Mouse (Mus musculus) megakaryocyte-erythroid progenitor cell, adult 5-6 weeks (primary cell): ENCODE results near the gene Ngdn. TPM values are rescaled to one million over a fixed set of nuclear protein-coding genes. Genes with fewer than 3 reads are reported as not detected.
"Not testable (repeated sequence)": the region's sequence is repeated elsewhere in the genome, so short reads cannot be mapped to it uniquely, and the experiment has no call there.

ENCODE experiments used
- ATAC-seq: replicated peaks from 2 replicates; pipeline ENCODE4 v1.8.0; 2016; ENCODE audit warnings: mild to moderate bottlenecking, inconsistent platforms; ENCODE audit not compliant: severe bottlenecking, poor library complexity, low FRiP score, low TSS enrichment
- total RNA-seq, 2 experiments: library from RNA; stranded (forward) in 1 of 2; stranded (reverse) in 1 of 2; fragments of 200-1000, 215-1000 nt in 1 of 2; fragments of >200 nt in 1 of 2; fragmentation: Nextera tagmentation in 1 of 2; gene quantifications; 2 replicates each; pipeline ENCODE4 v1.2.3; 2014 to 2017

Gene Ngdn
- total RNA-seq, 2 experiments from 2014 or later, result 63.6 to 64.6 TPM

DNA sequence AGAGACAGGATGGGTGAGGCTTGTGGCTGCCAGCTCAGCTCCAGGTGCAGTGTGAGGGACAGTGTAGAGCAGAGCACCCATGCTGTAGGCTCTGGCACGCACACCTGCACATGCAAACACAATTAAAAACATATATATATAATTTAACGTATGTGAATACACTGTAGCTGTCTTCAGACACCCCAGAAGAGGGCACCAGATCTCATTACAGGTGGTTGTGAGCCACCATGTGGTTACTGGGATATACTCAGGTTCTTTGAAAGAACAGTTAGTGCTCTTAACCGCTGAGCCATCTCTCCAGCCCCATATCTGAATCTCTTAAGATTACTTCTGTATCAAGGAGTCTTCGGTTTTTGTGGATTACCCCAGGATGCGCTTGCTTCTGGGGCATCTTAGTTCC lies 10.3 kb downstream of the Ngdn start:
- no peak for ATAC-seq

DNA sequence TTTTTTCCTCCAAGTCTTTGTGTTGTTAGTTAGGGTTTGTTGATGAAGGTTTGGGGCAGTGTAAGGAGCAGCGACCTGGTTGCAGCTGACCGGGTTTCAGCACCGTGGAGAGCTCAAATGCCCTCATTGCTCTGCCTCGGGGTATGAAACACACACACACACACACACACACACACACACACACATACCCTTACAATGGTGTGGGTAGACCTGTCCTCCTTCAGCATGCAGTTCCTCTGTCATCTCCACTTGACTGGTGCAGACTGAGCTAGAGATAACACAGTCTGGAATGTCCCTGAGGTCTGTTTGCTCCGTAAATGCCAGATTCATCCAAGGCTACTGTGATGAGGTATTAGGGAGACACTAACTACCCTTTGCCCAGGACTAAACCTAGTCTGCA lies 12.0 kb downstream of the Ngdn start:
- ATAC-seq, result no peak

DNA sequence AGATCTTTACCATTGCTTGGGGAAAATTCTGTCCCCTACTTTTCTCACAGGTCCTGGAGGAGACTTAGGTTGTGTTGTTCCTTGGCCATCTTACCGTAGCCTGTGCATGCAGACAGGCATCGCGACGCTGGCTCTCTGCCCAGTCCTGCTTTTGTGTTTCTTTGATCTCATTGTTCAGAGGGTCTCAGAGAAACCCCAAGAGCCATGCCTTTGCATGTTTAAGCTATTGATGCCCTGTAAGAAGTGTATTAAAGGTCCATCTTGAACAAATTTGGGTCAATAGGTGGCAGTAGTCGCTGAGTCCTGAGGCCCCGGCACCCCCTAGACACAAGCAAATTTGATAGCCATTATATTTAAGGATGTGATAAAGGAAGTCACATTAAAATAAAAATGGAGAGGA lies 12.4 kb downstream of the Ngdn start:
- ATAC-seq, result no peak

DNA sequence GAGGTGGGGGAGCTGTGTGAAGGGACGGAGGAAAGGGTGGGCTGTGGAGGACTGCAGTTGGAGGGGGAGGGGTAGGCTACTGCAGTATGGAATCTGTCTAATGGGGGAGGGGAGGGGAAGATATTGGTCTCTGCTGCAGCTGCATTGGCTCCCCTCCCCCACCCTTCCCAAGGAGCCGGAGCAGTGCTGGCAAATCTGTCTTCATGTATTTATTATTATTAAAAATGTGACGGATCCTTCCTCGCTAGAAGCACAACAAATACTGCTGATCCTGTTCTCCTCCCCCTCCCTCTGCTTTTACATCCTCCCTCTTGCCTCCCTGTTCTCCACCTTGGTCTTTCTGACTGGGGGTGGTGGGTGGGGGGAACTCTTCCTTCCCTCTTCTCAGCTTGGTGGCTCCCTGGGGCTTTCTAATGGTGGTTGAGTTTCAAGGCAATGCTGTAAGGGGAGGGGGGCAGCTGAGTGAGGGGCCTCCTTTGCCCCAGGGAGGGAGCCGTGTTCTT lies 13.1 kb downstream of the Ngdn start:
- no peak for ATAC-seq

DNA sequence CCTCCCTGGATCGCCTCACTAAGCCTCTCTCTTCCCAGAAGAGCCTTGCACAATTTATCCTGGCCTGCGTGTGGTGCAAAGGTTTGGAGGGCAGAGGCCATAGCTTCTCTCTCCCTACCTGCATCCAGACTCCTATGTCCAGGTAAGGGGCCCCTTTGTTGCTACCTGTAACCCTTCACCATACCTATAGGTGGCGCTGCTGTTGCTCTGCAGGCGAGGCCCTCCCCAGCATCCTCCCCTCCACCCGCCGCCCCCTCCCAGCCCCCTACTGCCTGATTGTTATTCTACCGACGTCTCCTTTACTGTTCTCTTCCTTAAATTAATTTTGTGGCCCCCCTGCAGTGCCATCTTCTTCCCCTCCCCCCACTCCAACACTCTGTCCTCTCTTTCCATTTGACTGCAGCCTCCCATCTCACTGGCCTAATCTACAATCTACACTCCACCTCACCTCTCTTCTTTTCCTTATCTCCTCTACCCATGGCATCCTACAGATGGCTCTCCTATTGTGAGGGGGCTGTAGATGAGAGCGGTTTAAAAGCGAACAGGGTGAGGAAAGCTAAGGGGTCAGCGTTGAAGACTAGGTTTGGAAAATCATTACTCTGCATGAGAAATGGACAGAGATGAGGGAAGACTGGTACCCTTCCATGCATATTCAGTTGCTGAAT lies 13.9 kb downstream of the Ngdn start:
- 0 out of 2 replicates have a peak, but pooled peaks have one; percentile 56 for ATAC-seq

DNA sequence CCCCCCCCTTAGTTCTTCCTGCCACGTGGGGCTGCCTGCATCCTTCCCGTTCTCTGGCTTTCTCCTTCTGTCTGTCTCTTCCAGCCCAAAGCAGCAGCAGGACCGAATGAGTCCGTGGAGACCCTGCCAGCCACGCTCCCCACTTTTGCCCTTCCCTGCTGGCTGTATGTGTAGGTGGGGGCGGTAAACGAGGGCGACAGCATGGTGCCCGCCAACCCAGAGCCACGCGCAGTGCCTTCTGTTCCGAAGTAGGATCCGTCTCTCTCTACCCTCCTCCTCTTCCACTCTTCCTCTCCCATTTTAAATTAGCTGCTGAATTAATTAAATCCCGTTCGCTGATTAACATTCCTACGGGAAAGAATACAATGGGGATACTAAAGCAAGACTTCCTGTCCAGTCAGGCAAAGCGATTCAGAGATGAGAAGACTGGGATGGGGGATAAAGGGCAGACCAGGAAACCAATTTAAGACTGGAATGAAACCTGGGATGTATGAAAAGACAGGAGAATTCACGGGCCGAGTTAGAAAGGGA lies 17.5 kb downstream of the Ngdn start:
- no peak for ATAC-seq

DNA sequence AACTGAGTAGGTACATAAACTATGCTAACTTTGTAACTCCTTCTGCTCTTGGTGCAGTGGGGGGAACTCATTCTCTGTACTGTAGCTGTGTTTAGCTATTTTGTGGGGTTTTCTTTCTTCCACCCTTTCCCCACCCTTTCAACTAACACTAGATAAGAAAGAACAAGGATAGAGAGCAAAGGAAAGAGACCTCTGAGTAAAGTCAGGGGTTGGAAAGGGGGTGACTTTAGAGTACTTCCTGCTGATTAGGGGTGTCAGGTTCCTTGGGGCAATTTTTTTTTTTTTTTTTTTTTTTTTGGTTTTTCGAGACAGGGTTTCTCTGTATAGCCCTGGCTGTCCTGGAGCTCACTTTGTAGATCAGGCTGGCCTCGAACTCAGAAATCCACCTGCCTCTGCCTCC lies 28.4 kb downstream of the Ngdn start:
- ATAC-seq, result not testable (repeated sequence)

DNA sequence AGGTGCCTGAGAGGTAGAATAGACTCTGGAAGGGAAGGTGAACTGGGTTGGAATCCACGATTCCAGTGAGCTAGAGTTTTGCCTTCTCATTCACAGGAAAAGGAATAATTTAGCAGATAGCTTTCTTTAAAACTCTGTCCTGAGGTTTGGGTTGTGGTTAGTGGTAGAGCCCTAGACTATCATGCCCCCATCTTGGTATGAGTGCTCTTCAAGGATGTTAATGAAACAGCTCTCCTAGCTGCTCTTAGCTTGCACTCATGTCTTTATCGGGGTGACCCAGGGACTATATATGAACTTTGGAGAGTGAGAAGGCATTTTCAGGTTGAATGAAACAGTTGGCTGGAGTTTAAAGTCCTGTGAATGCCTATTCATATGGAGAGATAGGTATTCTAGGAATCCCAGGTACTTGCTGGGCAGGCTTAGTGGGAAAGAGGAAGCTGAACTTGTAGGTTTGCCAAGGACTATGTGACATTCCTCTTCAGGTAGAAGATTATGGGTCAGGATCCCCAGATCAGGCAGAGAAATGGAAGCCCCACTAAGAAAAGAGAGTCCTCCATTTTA lies 32.8 kb downstream of the Ngdn start:
- no peak for ATAC-seq

DNA sequence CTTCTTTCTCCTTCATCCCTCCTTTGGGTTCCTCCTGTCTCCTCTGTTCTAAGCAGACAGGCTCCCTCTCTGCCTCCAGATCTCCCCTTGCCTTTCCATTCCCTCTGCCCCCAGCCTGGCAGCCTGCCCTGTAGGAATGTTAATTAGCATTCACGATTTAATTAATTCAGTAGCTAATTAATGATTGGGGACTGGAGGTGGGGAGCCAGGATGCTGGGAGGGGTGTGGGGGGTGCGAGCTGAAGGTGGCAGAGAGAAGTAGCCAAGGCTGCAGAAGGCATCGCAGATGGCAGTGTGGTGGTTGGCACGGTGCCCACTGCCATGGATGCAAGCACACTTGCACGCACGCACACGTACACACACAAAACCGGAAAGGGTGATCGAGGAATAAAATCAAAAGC lies 37.2 kb downstream of the Ngdn start:
- no peak for ATAC-seq

DNA sequence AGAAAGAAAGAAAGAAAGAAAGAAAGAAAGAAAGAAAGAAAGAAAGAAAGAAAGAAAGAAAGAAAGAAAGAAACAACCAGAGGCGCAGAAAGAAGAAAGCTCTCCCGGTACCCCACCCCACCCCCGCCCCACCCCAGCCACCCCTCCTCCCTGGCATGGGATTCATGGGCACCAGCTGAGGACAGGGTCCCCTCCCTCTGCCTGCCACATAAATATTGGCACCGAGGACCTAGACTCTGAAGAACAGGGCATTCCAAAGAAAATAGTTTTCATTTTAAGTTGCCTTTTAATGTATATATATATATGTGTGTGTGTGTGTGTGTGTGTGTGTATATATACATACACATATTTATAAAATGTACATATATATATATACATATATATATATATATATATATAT lies 37.8 kb downstream of the Ngdn start:
- no peak for ATAC-seq

DNA sequence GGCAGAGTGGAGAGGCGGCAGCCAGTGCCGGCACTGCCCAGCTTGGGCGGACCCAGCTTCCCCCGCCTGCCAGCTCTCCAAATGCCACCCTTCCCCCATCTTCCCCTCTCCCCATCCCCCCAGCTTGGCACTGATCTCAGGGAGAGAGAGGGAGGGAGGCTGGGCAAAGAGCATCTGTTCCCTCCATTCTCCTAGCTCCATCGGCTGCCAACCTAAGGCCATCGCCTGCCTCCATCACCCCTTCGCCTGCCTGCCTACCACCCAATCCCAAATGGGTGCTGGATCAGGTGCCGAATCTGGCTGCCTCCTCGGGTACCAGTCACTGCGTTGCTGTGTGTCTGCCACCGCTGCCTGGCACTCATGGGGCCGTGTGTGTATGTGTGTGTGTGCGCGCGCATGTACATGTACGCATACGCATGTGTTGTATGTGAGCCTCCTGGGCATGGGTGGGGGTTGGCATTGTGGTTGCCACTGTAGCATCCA lies 38.5 kb downstream of the Ngdn start:
- ATAC-seq, result no peak

DNA sequence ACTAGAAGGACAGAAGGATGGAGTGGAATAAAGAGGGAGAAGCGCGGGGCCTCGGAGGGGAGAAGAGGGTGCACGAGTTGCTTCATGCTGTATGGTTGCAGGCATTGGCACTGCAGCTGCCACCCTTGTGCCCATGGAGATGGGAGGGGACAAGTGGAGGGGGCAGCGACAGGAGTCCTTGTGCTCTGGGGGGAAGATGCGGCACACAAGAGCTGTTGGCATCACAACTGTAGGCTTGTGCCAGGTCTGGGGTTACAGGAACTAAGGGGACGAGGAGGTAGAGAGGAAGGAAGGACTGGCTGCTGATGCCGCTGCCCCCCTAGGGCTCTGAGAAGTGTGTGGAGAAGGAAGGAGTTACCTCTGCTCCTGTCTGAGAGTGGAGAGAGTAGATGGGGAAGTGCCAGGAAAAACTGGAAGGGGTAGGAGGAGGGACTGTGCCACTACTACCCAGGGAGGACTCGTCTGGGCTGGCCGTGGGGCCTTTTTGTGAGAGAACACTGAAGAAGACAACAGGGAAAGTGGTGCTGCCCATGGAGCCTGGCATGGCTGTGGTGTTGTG lies 39.0 kb downstream of the Ngdn start:
- ATAC-seq, result no peak

DNA sequence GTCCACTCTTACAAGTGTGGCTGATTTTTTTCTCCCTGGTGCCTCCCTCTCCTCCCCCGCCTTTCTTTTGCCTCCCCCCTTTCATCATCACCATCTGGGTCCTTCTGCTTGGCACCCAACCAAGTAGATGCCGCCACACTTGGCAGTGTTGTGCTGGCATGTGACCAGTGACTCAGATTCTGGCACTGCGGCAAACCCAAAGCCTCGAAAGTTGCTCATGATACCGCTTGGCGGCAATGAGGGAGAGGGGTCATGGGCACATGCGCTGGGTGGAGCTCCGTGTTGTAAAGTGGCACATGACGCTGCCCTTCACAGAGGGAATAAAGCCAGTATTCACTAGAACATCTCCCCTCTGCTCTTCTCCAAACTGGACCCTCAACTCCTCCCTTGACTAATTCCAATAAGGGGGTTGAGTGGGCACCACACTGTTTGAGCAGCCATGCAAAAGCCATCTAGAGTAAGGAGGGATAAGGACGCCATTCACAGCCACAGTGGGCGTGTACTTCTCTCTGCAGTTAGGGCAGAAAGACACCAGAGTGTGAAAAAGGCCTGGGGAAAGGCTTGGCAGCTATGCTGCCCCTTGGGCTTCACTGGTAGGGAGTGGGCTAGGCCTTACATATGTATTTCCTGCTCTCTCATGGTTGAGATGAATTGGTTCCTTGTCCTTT lies 40.0 kb downstream of the Ngdn start:
- peak; percentile 83 for ATAC-seq

DNA sequence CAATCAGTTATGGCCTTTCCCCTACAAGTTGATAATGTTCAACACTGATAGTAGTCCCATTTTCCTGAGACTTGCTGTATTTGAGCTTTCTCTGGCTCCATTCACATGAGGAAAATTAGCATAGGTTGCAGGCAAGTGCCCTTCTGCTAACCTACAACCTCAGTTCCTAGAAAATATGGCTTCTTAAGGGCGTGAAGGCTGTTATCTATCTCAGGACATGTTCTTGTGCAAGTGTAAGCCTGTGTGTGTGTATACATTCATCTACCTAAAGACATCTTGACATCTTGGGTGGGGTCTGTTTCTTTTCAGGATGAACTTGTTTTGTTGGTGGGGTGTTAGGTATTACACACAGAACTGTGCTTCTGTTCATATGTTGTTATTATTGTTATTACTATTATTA lies 43.8 kb downstream of the Ngdn start:
- no peak for ATAC-seq

DNA sequence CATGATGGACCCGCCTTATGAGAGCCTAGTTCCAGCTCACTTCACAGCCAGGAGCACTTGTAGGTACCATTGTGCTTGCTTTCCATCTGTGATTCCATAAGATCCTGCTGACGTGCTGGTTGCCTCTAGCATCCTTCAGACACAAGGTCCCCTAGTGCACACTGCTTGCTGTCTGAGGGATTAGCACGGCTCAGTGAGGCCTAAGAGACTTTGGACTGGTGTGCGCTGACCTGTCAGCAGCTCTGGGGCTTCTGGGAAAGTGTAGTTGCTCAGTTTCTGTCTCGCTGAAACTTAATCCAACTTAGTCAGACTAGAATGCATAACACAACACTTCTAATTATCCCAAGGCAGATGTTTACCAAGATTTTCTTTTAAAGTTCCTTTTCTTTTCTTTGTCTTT lies 44.7 kb downstream of the Ngdn start:
- no peak for ATAC-seq

DNA sequence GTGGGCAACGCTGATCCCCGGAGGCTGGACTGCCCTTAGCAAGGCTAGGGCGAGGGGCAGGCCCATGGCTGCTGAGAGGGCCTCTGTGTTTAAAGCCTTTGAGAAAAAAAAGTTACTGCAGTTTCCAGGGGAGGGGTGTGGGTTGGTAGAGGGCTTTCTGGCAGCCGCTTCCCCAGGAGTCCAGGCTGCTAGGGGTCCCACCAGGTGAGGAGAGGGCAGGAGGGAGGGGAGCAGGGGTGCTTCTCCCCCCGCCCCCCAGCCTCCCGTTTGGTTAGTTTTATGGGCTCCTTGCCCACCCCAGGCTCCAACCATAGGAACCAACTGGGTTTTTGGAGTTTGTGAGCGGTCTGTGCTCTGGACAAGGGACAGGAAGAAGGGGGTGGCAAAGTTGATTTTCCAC lies 46.6 kb downstream of the Ngdn start:
- ATAC-seq, result no peak

DNA sequence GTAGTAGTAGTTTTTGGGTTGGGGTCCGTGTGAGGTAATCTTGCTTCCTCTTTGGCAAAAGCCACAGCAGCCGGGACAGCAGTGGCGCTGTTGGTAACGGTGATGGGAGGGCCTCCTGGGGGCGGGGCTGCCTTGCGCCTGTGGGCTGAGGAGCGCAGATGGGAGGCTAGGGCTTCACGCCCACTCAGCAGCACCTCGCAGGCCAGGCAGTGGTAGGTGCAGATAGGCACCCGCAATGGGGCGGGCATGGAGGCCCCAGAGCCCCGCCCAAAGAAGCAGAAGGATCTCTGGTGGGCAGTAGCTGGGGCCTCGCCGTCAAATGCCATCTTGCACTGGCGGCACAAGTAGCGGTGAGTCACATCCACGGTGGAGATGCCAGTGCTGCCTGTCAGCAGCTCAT lies 47.4 kb downstream of the Ngdn start:
- ATAC-seq, result peak; percentile 97

DNA sequence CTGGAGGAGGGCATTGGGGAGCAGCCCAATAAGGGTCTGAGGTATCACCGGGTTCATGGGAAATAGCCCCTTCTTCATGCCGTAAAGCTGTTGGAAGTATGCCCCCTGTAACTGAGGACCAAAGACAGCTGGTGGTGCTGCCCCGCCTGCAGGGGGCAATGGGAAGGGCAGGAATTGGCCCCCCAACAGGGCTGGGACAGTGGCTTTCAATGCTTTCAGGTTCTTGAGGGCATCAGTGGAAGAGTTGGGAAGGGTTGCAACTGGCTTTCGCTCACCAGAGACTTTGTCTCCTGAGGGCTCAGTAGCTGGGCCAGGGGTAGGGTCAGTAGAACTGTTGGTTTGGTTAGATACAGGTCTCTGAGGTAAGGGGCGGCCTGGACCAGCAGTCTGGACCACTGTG lies 47.9 kb downstream of the Ngdn start:
- ATAC-seq, result no peak

DNA sequence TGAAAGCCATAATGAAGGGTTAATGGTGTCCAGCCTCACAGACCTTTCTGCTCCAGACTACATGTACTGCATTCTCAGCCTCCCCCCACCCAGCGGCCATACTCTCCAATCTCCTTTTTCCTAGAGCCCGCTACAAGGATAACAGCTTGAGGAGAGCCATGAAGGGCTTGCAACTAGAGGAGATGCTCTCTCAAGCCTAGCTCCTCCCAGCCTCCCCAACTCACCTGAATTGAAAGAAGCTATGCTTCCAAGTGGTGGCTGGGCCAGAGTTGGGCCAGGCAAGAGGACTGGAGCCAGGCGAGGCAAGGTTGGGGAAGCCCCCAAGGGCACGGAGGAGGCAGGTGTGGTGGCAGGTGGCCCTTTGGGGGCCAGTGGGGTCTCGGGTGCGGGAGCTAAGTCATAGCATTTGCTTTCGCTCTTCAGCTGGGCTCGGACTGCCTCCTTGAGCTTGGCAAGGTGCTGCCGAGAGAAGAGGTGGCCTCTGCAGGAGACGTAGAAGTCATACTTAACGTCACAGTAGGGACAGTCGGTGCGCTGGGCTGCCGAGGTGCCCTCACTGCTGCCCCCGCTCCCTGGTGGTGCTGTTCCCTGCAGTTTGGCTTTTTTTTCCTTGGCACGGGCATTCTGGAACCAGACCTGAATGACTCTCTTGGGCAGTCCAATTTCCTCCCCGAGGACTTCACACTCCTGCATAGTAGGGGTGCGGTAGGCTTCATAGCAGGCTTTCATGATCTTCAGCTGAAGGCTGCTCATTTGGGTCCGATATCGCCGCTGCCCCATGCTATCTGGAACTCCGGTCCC lies 48.5 kb downstream of the Ngdn start:
- ATAC-seq, result no peak
